Mouse (Mus musculus) limb, embryonic 12.5 days (tissue): ENCODE data around the gene Kcnab1. TPM values are rescaled to one million over a fixed set of nuclear protein-coding genes. Genes with fewer than 3 reads are reported as not detected.

Experiments used
- ATAC-seq: fragments of 200-750 bp; cut with Nextera tagmentation; 2 replicates; pipeline ENCODE4 v1.8.0; 2017; ENCODE audit warnings: low read depth, moderate TSS enrichment; ENCODE audit not compliant: insufficient number of reproducible peaks, insufficient read depth, low FRiP score, low TSS enrichment
- H3K27ac ChIP-seq: fragments of 300-500 bp; sonication (generic); 2 replicates; pipeline ENCODE4 v1.5.1; 2016; ENCODE audit warnings: mild to moderate bottlenecking, moderate library complexity
- H3K27me3 ChIP-seq: fragments of 300-500 bp; sonication (generic); 2 replicates; pipeline ENCODE4 v1.6.1; 2016; ENCODE audit warnings: mild to moderate bottlenecking, moderate library complexity
- H3K36me3 ChIP-seq: fragments of 300-500 bp; sonication (generic); 2 replicates; pipeline ENCODE4 v1.6.1; 2016; ENCODE audit warnings: mild to moderate bottlenecking, moderate library complexity
- H3K4me1 ChIP-seq: fragments of 300-500 bp; sonication (generic); replicated peaks from 2 replicates; pipeline ENCODE4 v1.6.1; 2016
- H3K4me2 ChIP-seq: fragments of 300-500 bp; sonication (generic); 2 replicates; pipeline ENCODE4 v1.6.1; 2016; ENCODE audit warnings: mild to moderate bottlenecking, moderate library complexity
- H3K4me3 ChIP-seq: fragments of 300-500 bp; sonication (generic); replicated peaks from 2 replicates; pipeline ENCODE4 v1.5.1; 2016; ENCODE audit warnings: mild to moderate bottlenecking
- H3K9ac ChIP-seq: fragments of 300-500 bp; sonication (generic); replicated peaks from 2 replicates; pipeline ENCODE4 v1.6.1; 2016; ENCODE audit warnings: mild to moderate bottlenecking, moderate library complexity
- H3K9me3 ChIP-seq: fragments of 300-500 bp; sonication (generic); 2 replicates; pipeline ENCODE4 v1.6.1; 2016; ENCODE audit warnings: mild to moderate bottlenecking, moderate library complexity
- WGBS: fragments of 180-500 bp; shearing (Covaris S2); methylation state at CpG from one replicate; pipeline ENCODE4 v1.1.7; 2016; 5-methylcytosine and 5-hydroxymethylcytosine counted together
- polyA plus RNA-seq: library from polyadenylated mRNA; unstranded; fragments of >200 nt; fragmentation: Nextera tagmentation; extraction: Ambion mirVana; gene quantifications from 2 replicates; pipeline ENCODE4 v1.2.1, GENCODE M21; 2016

The Kcnab1 gene
- polyA plus RNA-seq, 1 experiment from 2014 or later, result 8.5 TPM

- Histone ChIP-seq H3K9me3 (no peaks in the 10 kb centered on the region), H3K36me3 (no peaks in the 10 kb centered on the region), H3K4me2 (no peak overlapping the region), H3K27me3 (peaks cover 17% of the 10 kb centered on the region), H3K4me3 (no peak overlapping the region), H3K4me1 (peaks cover 20% of the 10 kb centered on the region), H3K9ac (no peak overlapping the region), H3K27ac (no peak overlapping the region)
- WGBS, result 46% methylated on average over 6 of the region's 6 CpGs
- no peak for ATAC-seq
Measured at GRCm38 (mm10) chr3:65204356-65205075, 95.3 kb downstream of the Kcnab1 start.

GRCm38 (mm10) chr3:65205539-65206020, 96.4 kb downstream of the Kcnab1 start:
- H3K27me3 ChIP-seq, result peaks cover 21% of the 10 kb centered on the region
- no peaks in the 10 kb centered on the region for H3K36me3 ChIP-seq
- ATAC-seq, result no peak

GRCm38 (mm10) chr3:65213725-65214124, 104.5 kb downstream of the Kcnab1 start:
- Histone ChIP-seq H3K4me3 (no peak overlapping the region), H3K4me1 (no peaks in the 10 kb centered on the region), H3K27me3 (peaks cover 4% of the 10 kb centered on the region; the same call in 1 of the 2 replicates), H3K36me3 (no peaks in the 10 kb centered on the region), H3K9me3 (no peaks in the 10 kb centered on the region), H3K4me2 (no peak overlapping the region), H3K27ac (no peak overlapping the region), H3K9ac (no peak overlapping the region)
- 63% methylated on average over 2 of the region's 2 CpGs for WGBS
- ATAC-seq, result no peak

More at GRCm38 (mm10) chr3:65205539-65206020, 96.4 kb downstream of the Kcnab1 start:
- Histone ChIP-seq H3K4me3 (no peak overlapping the region), H3K27ac (no peak overlapping the region), H3K4me2 (no peak overlapping the region), H3K9me3 (no peaks in the 10 kb centered on the region), H3K4me1 (peaks cover 20% of the 10 kb centered on the region), H3K9ac (no peak overlapping the region)
- 53% methylated on average over 8 of the region's 8 CpGs for WGBS

- no peak overlapping the region for H3K9ac ChIP-seq
- peaks cover 4% of the 10 kb centered on the region; the same call in 1 of the 2 replicates for H3K27me3 ChIP-seq
- no peak overlapping the region for H3K4me3 ChIP-seq
- no peak overlapping the region for H3K27ac ChIP-seq
- WGBS, result 86% methylated on average over 2 of the region's 2 CpGs
- no peaks in the 10 kb centered on the region for H3K36me3 ChIP-seq
- H3K4me2 ChIP-seq, result no peak overlapping the region
- H3K4me1 ChIP-seq, result no peaks in the 10 kb centered on the region
- no peak for ATAC-seq
- H3K9me3 ChIP-seq, result no peaks in the 10 kb centered on the region
Measured at GRCm38 (mm10) chr3:65214635-65215034, 105.5 kb downstream of the Kcnab1 start.

- H3K4me2 ChIP-seq, result no peak overlapping the region
- no peaks in the 10 kb centered on the region for H3K27me3 ChIP-seq
- no peak for ATAC-seq
- no peaks in the 10 kb centered on the region for H3K36me3 ChIP-seq
- no peak overlapping the region for H3K4me3 ChIP-seq
- no peaks in the 10 kb centered on the region for H3K4me1 ChIP-seq
- no peak overlapping the region for H3K9ac ChIP-seq
- 89% methylated on average over 7 of the region's 7 CpGs for WGBS
- no peak overlapping the region for H3K27ac ChIP-seq
- no peaks in the 10 kb centered on the region for H3K9me3 ChIP-seq
Measured at GRCm38 (mm10) chr3:65217673-65218579, 108.7 kb downstream of the Kcnab1 start.

GRCm38 (mm10) chr3:65220287-65220686, 111.1 kb downstream of the Kcnab1 start:
- Histone ChIP-seq H3K9me3 (no peaks in the 10 kb centered on the region), H3K4me3 (no peak overlapping the region), H3K36me3 (no peaks in the 10 kb centered on the region), H3K27me3 (no peaks in the 10 kb centered on the region), H3K9ac (no peak overlapping the region), H3K27ac (no peak overlapping the region), H3K4me2 (no peak overlapping the region), H3K4me1 (no peaks in the 10 kb centered on the region)
- ATAC-seq, result no peak

- WGBS, result 90% methylated on average over 2 of the region's 2 CpGs
Measured at GRCm38 (mm10) chr3:65223635-65224034, 114.5 kb downstream of the Kcnab1 start.

GRCm38 (mm10) chr3:65230978-65231377, 121.8 kb downstream of the Kcnab1 start:
- Histone ChIP-seq H3K36me3 (no peaks in the 10 kb centered on the region), H3K4me1 (no peaks in the 10 kb centered on the region), H3K4me2 (no peak overlapping the region), H3K9me3 (peaks cover 5% of the 10 kb centered on the region), H3K4me3 (no peak overlapping the region), H3K27me3 (no peaks in the 10 kb centered on the region), H3K9ac (no peak overlapping the region), H3K27ac (no peak overlapping the region)
- 91% methylated on average over 1 of the region's 1 CpGs for WGBS
- ATAC-seq, result no peak

More at GRCm38 (mm10) chr3:65223635-65224034, 114.5 kb downstream of the Kcnab1 start:
- Histone ChIP-seq H3K4me1 (no peaks in the 10 kb centered on the region), H3K4me3 (no peak overlapping the region), H3K4me2 (no peak overlapping the region), H3K9me3 (no peaks in the 10 kb centered on the region), H3K27ac (no peak overlapping the region), H3K36me3 (no peaks in the 10 kb centered on the region), H3K27me3 (no peaks in the 10 kb centered on the region), H3K9ac (no peak overlapping the region)
- no peak for ATAC-seq

GRCm38 (mm10) chr3:65231419-65232090, 122.4 kb downstream of the Kcnab1 start:
- ATAC-seq, result no peak
- WGBS, result 87% methylated on average over 11 of the region's 11 CpGs
- Histone ChIP-seq H3K4me3 (no peak overlapping the region), H3K36me3 (no peaks in the 10 kb centered on the region), H3K27ac (no peak overlapping the region), H3K4me2 (no peak overlapping the region), H3K9ac (no peak overlapping the region), H3K9me3 (peaks cover 8% of the 10 kb centered on the region), H3K27me3 (no peaks in the 10 kb centered on the region), H3K4me1 (no peaks in the 10 kb centered on the region)

GRCm38 (mm10) chr3:65249023-65249422, 139.8 kb downstream of the Kcnab1 start:
- no peak overlapping the region for H3K4me3 ChIP-seq
- WGBS, result 69% methylated on average over 6 of the region's 6 CpGs
- H3K36me3 ChIP-seq, result no peaks in the 10 kb centered on the region
- no peak overlapping the region for H3K9ac ChIP-seq
- H3K27ac ChIP-seq, result no peak overlapping the region
- H3K4me2 ChIP-seq, result no peak overlapping the region
- H3K9me3 ChIP-seq, result no peaks in the 10 kb centered on the region
- no peaks in the 10 kb centered on the region for H3K27me3 ChIP-seq
- no peak for ATAC-seq
- H3K4me1 ChIP-seq, result no peaks in the 10 kb centered on the region

- no peak overlapping the region for H3K27ac ChIP-seq
- H3K4me2 ChIP-seq, result no peak overlapping the region
- H3K4me1 ChIP-seq, result no peaks in the 10 kb centered on the region
- H3K36me3 ChIP-seq, result no peaks in the 10 kb centered on the region
- H3K27me3 ChIP-seq, result no peaks in the 10 kb centered on the region
- 91% methylated on average over 4 of the region's 4 CpGs for WGBS
- no peak overlapping the region for H3K4me3 ChIP-seq
- ATAC-seq, result no peak
- H3K9me3 ChIP-seq, result no peaks in the 10 kb centered on the region
- H3K9ac ChIP-seq, result no peak overlapping the region
Measured at GRCm38 (mm10) chr3:65260521-65260920, 151.3 kb downstream of the Kcnab1 start.
